Mouse (Mus musculus) spleen, adult 2 months (tissue): ENCODE results near the gene Cd68.

Experiments
- CTCF ChIP-seq: fragments of 200-500 bp; IDR thresholded peaks from 2 replicates; pipeline ENCODE4 v1.5.1; 2011; ENCODE audit warnings: mild to moderate bottlenecking, inconsistent platforms; ENCODE audit not compliant: insufficient read depth, insufficient read length, insufficient replicate concordance; ENCODE audit errors: extremely low read depth
- POLR2A ChIP-seq: fragments of 200-500 bp; IDR thresholded peaks from 2 replicates; pipeline ENCODE4 v1.6.1; 2011; ENCODE audit warnings: low read depth, low read length, inconsistent platforms

- TF ChIP-seq POLR2A = no peak
- no peak for TF ChIP-seq CTCF
Observed at GRCm38 (mm10) chr11:69695361-69696181, 29.6 kb upstream of the Cd68 start, which contains the start of the genes Tnfsf12 and Tnfsfm13.
